Mouse (Mus musculus) heart, postnatal 0 days (tissue): ENCODE data around the gene Aftph.

Experiments
- CTCF ChIP-seq: IDR thresholded peaks from 2 replicates; pipeline ENCODE4 v1.5.1; 2016; ENCODE audit warnings: antibody characterized with exemption, control low read depth, low read depth
- EP300 ChIP-seq: IDR thresholded peaks from 2 replicates; pipeline ENCODE4 v1.6.1; 2016; ENCODE audit warnings: antibody characterized with exemption, low read depth

- TF ChIP-seq CTCF = no peak
- no peak for TF ChIP-seq EP300
These were observed 13.3 kb downstream of the Aftph start for GRCm38 (mm10) chr11:20728044-20728443.
